Mouse (Mus musculus) stomach, postnatal 0 days (tissue): ENCODE data around the gene Zbtb9.

Experiments
- CTCF ChIP-seq: IDR thresholded peaks from 2 replicates; pipeline ENCODE4 v1.5.1; 2016; ENCODE audit warnings: antibody characterized with exemption, low read depth, mild to moderate bottlenecking, moderate library complexity
- EP300 ChIP-seq: optimal IDR thresholded peaks from 2 replicates; pipeline ENCODE3; 2016; ENCODE audit warnings: antibody characterized with exemption

GRCm38 (mm10) chr17:26939178-26939972 is 33.6 kb upstream of the Zbtb9 start, which contains the start of gene Cuta:
- TF ChIP-seq CTCF (no peak), EP300 (no peak)
